In genomic region chr4:87501791-87502190, GRCm38 (mm10) we compare ENCODE assay signal across 24 mouse cellular contexts.
A peak's percentile ranks its signal among the peaks of the same experiment; 100 is the strongest.
DNase-seq lines count a peak whose midpoint lies in the region; ATAC-seq and TF ChIP-seq lines count a peak whose summit lies in the region.
"Had no signal": no experiment of that assay in that cellular context is flagged by ENCODE, and none has a peak within 500 bp of the region (broad histone marks: within the 10 kb centered on the region; RNA-seq: fewer than 3 reads in every experiment).

No protein-coding gene starts in this region.

- no peak overlapping the region for H3K4me3 ChIP-seq in forebrain, embryonic 15.5 days
- H3K4me3 ChIP-seq in forebrain, embryonic 10.5 days = no peak overlapping the region
- no peak overlapping the region for H3K4me3 ChIP-seq in left cerebral cortex, adult 2 months
- H3K4me3 ChIP-seq: embryonic facial prominence, embryonic 10.5 days; embryonic facial prominence, embryonic 13.5 days; erythroblast, embryonic 14.5 days; heart, embryonic 12.5 days; heart, embryonic 15.5 days; hindbrain, embryonic 10.5 days had no signal

- TF ChIP-seq CTCF in left cerebral cortex, adult 2 months (IDR thresholded peaks at IDR 0.05) = no peak
- TF ChIP-seq CTCF in brain, embryonic 14.5 days (IDR thresholded peaks at IDR 0.05; ENCODE audit: borderline replicate concordance, extremely low read depth, insufficient read depth, insufficient read length) = no peak

- H3K4me1 ChIP-seq in forebrain, embryonic 15.5 days = peaks cover 16% of the 10 kb centered on the region
- no peaks in the 10 kb centered on the region for H3K4me1 ChIP-seq in forebrain, embryonic 10.5 days
- H3K4me1 ChIP-seq: heart, embryonic 12.5 days; heart, embryonic 15.5 days; hindbrain, embryonic 10.5 days had no signal

- H3K9me3 ChIP-seq in forebrain, embryonic 15.5 days = no peaks in the 10 kb centered on the region
- H3K9me3 ChIP-seq in forebrain, embryonic 10.5 days = no peaks in the 10 kb centered on the region
- H3K9me3 ChIP-seq: embryonic facial prominence, embryonic 10.5 days; embryonic facial prominence, embryonic 13.5 days; heart, embryonic 12.5 days; heart, embryonic 15.5 days; hindbrain, embryonic 10.5 days had no signal

- H3K36me3 ChIP-seq in forebrain, embryonic 15.5 days = no peaks in the 10 kb centered on the region
- no peaks in the 10 kb centered on the region for H3K36me3 ChIP-seq in forebrain, embryonic 10.5 days (replicated peaks)
- H3K36me3 ChIP-seq: embryonic facial prominence, embryonic 10.5 days; embryonic facial prominence, embryonic 13.5 days; heart, embryonic 12.5 days; heart, embryonic 15.5 days; hindbrain, embryonic 10.5 days had no signal

- intact Hi-C loops in left cerebral cortex, postnatal 4 days (cut with DNase I) = no loop called here
- intact Hi-C loops in left cerebral cortex, adult 2 months (cut with DNase I) = no loop called here

- WGBS in forebrain, embryonic 15.5 days = 65% methylated on average over 4 of the region's 4 CpGs
- 88% methylated on average over 4 of the region's 4 CpGs for WGBS in forebrain, embryonic 10.5 days

- no peak for TF ChIP-seq POLR2A in brain, embryonic 14.5 days (IDR thresholded peaks at IDR 0.05; ENCODE audit: borderline replicate concordance, extremely low read depth, insufficient read depth, insufficient read length, poor library complexity, severe bottlenecking)

- peak overlapping the region; percentile 65 for H3K27ac ChIP-seq in forebrain, embryonic 15.5 days (replicated peaks)
- H3K27ac ChIP-seq in forebrain, embryonic 10.5 days = no peak overlapping the region
- no peak overlapping the region for H3K27ac ChIP-seq in left cerebral cortex, adult 2 months
- H3K27ac ChIP-seq: embryonic facial prominence, embryonic 10.5 days; embryonic facial prominence, embryonic 13.5 days; heart, embryonic 15.5 days; hindbrain, embryonic 10.5 days; hindbrain, embryonic 14.5 days had no signal

- no peaks in the 10 kb centered on the region for H3K27me3 ChIP-seq in forebrain, embryonic 15.5 days
- no peaks in the 10 kb centered on the region for H3K27me3 ChIP-seq in forebrain, embryonic 10.5 days (ENCODE audit: poor library complexity, severe bottlenecking)
- H3K27me3 ChIP-seq: heart, embryonic 12.5 days; heart, embryonic 15.5 days had no signal

- DNase-seq in cerebellum, postnatal 10 days = peak; percentile 53 to 56
- no peak for DNase-seq in cerebellum, adult 8-10 months
- DNase-seq in forebrain, embryonic 10.5 days (ENCODE audit: extremely low spot score, low spot score) = no peak
- DNase-seq in left cerebral cortex, postnatal 4 days = peak; percentile 24
- no peak for DNase-seq in left cerebral cortex, adult 2 months (ENCODE audit: extremely low spot score in 1 of 2, low spot score in 2 of 2)
- DNase-seq in brain, embryonic 14.5 days (ENCODE audit: low read depth) = peak; percentile 44
- DNase-seq: adrenal gland, adult 8-10 months; adrenal gland, postnatal 25 days; cerebellum, adult 18-20 months; cerebellum, postnatal 25 days; gastrocnemius, postnatal 25 days; heart, adult 18-20 months; heart, postnatal 10 days; heart, postnatal 36 days had no signal

- H3K9ac ChIP-seq in forebrain, embryonic 15.5 days (replicated peaks) = no peak overlapping the region
- H3K9ac ChIP-seq: embryonic facial prominence, embryonic 13.5 days; heart, embryonic 12.5 days; heart, embryonic 15.5 days; hindbrain, embryonic 14.5 days had no signal

- ATAC-seq in forebrain, embryonic 15.5 days (replicated peaks) = no peak
- ATAC-seq: activated CD4-positive, CD25-positive, alpha-beta regulatory T cell, adult 4 months; intestine, postnatal 0 days had no signal

- no peak overlapping the region for H3K4me2 ChIP-seq in forebrain, embryonic 15.5 days (replicated peaks)
- H3K4me2 ChIP-seq: embryonic facial prominence, embryonic 13.5 days; heart, embryonic 12.5 days; heart, embryonic 15.5 days; hindbrain, embryonic 14.5 days had no signal

Comparison
In these comparisons a context has a peak if more than half of its experiments do, and no peak if none do; other contexts are left out.
1. DNase-seq: peak in cerebellum, postnatal 10 days (2 of 2), left cerebral cortex, postnatal 4 days (single experiment) and brain, embryonic 14.5 days (single experiment); none in cerebellum, adult 8-10 months (single experiment), forebrain, embryonic 10.5 days (single experiment) and left cerebral cortex, adult 2 months (0 of 2).